Mouse (Mus musculus) embryonic facial prominence, embryonic 15.5 days (tissue): ENCODE measurements around the gene 2410141K09Rik. TPM values are rescaled to one million over a fixed set of nuclear protein-coding genes. Genes with fewer than 3 reads are reported as not detected.
"Not testable (repeated sequence)": the region's sequence is repeated elsewhere in the genome, so short reads cannot be mapped to it uniquely, and the experiment has no call there.

ENCODE experiments used
- ATAC-seq: fragments of 200-750 bp; cut with Nextera tagmentation; 2 replicates; pipeline ENCODE4 v1.8.0; 2017; ENCODE audit warnings: low read depth, moderate TSS enrichment; ENCODE audit not compliant: insufficient number of reproducible peaks, low FRiP score, low TSS enrichment
- H3K27ac ChIP-seq: fragments of 300-500 bp; sonication (generic); replicated peaks from 2 replicates; pipeline ENCODE4 v1.5.1; 2015; ENCODE audit warnings: mild to moderate bottlenecking, inconsistent platforms
- H3K27me3 ChIP-seq: fragments of 300-500 bp; sonication (generic); 2 replicates; pipeline ENCODE4 v1.6.1; 2015; ENCODE audit warnings: inconsistent platforms
- H3K36me3 ChIP-seq: fragments of 300-500 bp; sonication (generic); 2 replicates; pipeline ENCODE4 v1.6.1; 2015; ENCODE audit warnings: mild to moderate bottlenecking, inconsistent platforms
- H3K4me1 ChIP-seq: fragments of 300-500 bp; sonication (generic); 2 replicates; pipeline ENCODE4 v1.6.1; 2015; ENCODE audit warnings: inconsistent platforms
- H3K4me2 ChIP-seq: fragments of 300-500 bp; sonication (generic); replicated peaks from 2 replicates; pipeline ENCODE4 v1.6.1; 2015; ENCODE audit warnings: mild to moderate bottlenecking, inconsistent platforms
- H3K4me3 ChIP-seq: fragments of 300-500 bp; sonication (generic); replicated peaks from 2 replicates; pipeline ENCODE4 v1.5.1; 2015; ENCODE audit warnings: mild to moderate bottlenecking, inconsistent platforms
- H3K9ac ChIP-seq: fragments of 300-500 bp; sonication (generic); 2 replicates; pipeline ENCODE4 v1.6.1; 2015; ENCODE audit warnings: inconsistent platforms
- H3K9me3 ChIP-seq: fragments of 300-500 bp; sonication (generic); replicated peaks from 2 replicates; pipeline ENCODE4 v1.6.1; 2016; ENCODE audit warnings: inconsistent platforms
- WGBS: fragments of 180-500 bp; shearing (Covaris S2); methylation state at CpG from one replicate; pipeline ENCODE4 v1.1.7; 2015; 5-methylcytosine and 5-hydroxymethylcytosine counted together
- polyA plus RNA-seq: library from polyadenylated mRNA; unstranded; fragments of >200 nt; fragmentation: Nextera tagmentation; extraction: Ambion mirVana; gene quantifications from 2 replicates; pipeline ENCODE4 v1.2.1, GENCODE M21; 2015

The 2410141K09Rik gene
- not detected in 2 replicates for polyA plus RNA-seq

- H3K27me3 ChIP-seq, H3K4me1 ChIP-seq, H3K9ac ChIP-seq, H3K4me2 ChIP-seq, ATAC-seq, H3K36me3 ChIP-seq, H3K9me3 ChIP-seq, H3K27ac ChIP-seq, H3K4me3 ChIP-seq: not testable (repeated sequence)
- no CpG with 5 or more reads among the region's 6 CpGs for WGBS
These were observed at the start of gene 2410141K09Rik for GRCm38 (mm10) chr13:66441018-66441417. Gene 2410141K09Rik (minus strand): TSS chr13:66441118.

DNA sequence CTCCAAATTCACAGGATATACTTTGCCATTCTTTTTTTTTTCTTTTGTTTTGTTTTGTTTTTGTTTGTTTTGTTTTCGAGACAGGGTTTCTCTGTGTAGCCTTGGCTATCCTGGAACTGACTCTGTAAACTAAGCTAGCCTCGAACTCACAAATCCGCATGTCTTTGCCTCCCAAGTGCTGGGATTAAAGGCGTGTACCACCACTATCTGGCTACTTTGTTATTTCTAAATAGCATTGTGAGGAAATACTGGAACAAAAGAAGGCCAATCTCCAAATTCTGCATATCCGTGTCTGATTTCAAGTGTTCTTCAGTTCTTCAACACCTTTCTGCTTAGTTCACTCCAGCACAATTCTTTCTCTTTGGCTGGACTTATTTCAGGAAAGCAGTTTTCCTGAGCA is 14.1 kb downstream of the 2410141K09Rik start:
- not testable (repeated sequence) for H3K27me3 ChIP-seq, H3K27ac ChIP-seq, H3K4me1 ChIP-seq, H3K36me3 ChIP-seq, ATAC-seq, H3K4me2 ChIP-seq, H3K9ac ChIP-seq, H3K9me3 ChIP-seq, H3K4me3 ChIP-seq
- WGBS, result no CpG with 5 or more reads among the region's 5 CpGs

- not testable (repeated sequence) for H3K36me3 ChIP-seq, H3K4me1 ChIP-seq, H3K9me3 ChIP-seq, H3K27me3 ChIP-seq, H3K27ac ChIP-seq, H3K4me2 ChIP-seq, ATAC-seq, H3K4me3 ChIP-seq, H3K9ac ChIP-seq
- no CpG with 5 or more reads among the region's 2 CpGs for WGBS
These were observed 26.0 kb downstream of the 2410141K09Rik start for GRCm38 (mm10) chr13:66414962-66415361.

Other genes with a start within 250 kb of the 2410141K09Rik start
- gene Gm10772, start 213.5 kb downstream of the 2410141K09Rik start, polyA plus RNA-seq, result not detected in 2 replicates